Mouse (Mus musculus) liver, embryonic 15.5 days (tissue): Measurements from ENCODE around the gene Kcnk16. TPM values are rescaled to one million over a fixed set of nuclear protein-coding genes. Genes with fewer than 3 reads are reported as not detected.

Source experiments
- ATAC-seq: fragments of 200-750 bp; cut with Nextera tagmentation; 2 replicates; pipeline ENCODE4 v1.8.0; 2017; ENCODE audit warnings: moderate number of reproducible peaks, mild to moderate bottlenecking, moderate library complexity; ENCODE audit not compliant: insufficient read depth
- H3K27ac ChIP-seq: fragments of 300-500 bp; sonication (generic); replicated peaks from 2 replicates; pipeline ENCODE4 v1.5.1; 2015; ENCODE audit warnings: mild to moderate bottlenecking, inconsistent platforms
- H3K27me3 ChIP-seq: fragments of 300-500 bp; sonication (generic); 2 replicates; pipeline ENCODE4 v1.6.1; 2015; ENCODE audit warnings: mild to moderate bottlenecking, inconsistent platforms
- H3K36me3 ChIP-seq: fragments of 300-500 bp; sonication (generic); replicated peaks from 2 replicates; pipeline ENCODE4 v1.6.1; 2015; ENCODE audit warnings: moderate library complexity, mild to moderate bottlenecking, inconsistent platforms
- H3K4me1 ChIP-seq: fragments of 300-500 bp; sonication (generic); replicated peaks from 2 replicates; pipeline ENCODE4 v1.6.1; 2015; ENCODE audit warnings: inconsistent platforms
- H3K4me2 ChIP-seq: fragments of 300-500 bp; sonication (generic); 2 replicates; pipeline ENCODE4 v1.6.1; 2015; ENCODE audit warnings: moderate library complexity, mild to moderate bottlenecking, inconsistent platforms
- H3K4me3 ChIP-seq: fragments of 300-500 bp; sonication (generic); replicated peaks from 2 replicates; pipeline ENCODE4 v1.5.1; 2015; ENCODE audit warnings: mild to moderate bottlenecking, inconsistent platforms
- H3K9ac ChIP-seq: fragments of 300-500 bp; sonication (generic); 2 replicates; pipeline ENCODE4 v1.6.1; 2015; ENCODE audit warnings: moderate library complexity, mild to moderate bottlenecking, inconsistent platforms
- H3K9me3 ChIP-seq: fragments of 300-500 bp; sonication (generic); replicated peaks from 2 replicates; pipeline ENCODE4 v1.6.1; 2016; ENCODE audit warnings: inconsistent platforms
- WGBS: fragments of 180-500 bp; shearing (Covaris S2); methylation state at CpG from one replicate; pipeline ENCODE4 v1.1.7; 2015; ENCODE audit warnings: mixed read lengths; ENCODE audit not compliant: insufficient replicate concordance; 5-methylcytosine and 5-hydroxymethylcytosine counted together
- polyA plus RNA-seq: library from polyadenylated mRNA; unstranded; fragments of >200 nt; fragmentation: Nextera tagmentation; extraction: Ambion mirVana; gene quantifications from 2 replicates; pipeline ENCODE4 v1.2.1, GENCODE M21; 2015

Gene Kcnk16
- polyA plus RNA-seq, 1 experiment from 2014 or later = 11.3 TPM

- H3K4me2 ChIP-seq = no peak overlapping the region
- no peak overlapping the region for H3K4me3 ChIP-seq
- no peaks in the 10 kb centered on the region for H3K36me3 ChIP-seq
- no peaks in the 10 kb centered on the region for H3K9me3 ChIP-seq
- WGBS = 56% methylated on average over 7 of the region's 7 CpGs
- H3K27me3 ChIP-seq = no peaks in the 10 kb centered on the region
- H3K9ac ChIP-seq = no peak overlapping the region
- no peaks in the 10 kb centered on the region; the same call in 1 of the 2 replicates for H3K4me1 ChIP-seq
- no peak overlapping the region for H3K27ac ChIP-seq
- ATAC-seq = peak; percentile 22; the same call in 1 of the 2 replicates
These were observed 38.9 kb downstream of the Kcnk16 start for GRCm38 (mm10) chr14:20230063-20230491.

GRCm38 (mm10) chr14:20229437-20229836, 39.6 kb downstream of the Kcnk16 start:
- Histone ChIP-seq H3K4me1 (no peaks in the 10 kb centered on the region; the same call in 1 of the 2 replicates), H3K9me3 (no peaks in the 10 kb centered on the region), H3K36me3 (no peaks in the 10 kb centered on the region), H3K27ac (no peak overlapping the region), H3K27me3 (no peaks in the 10 kb centered on the region), H3K9ac (no peak overlapping the region), H3K4me3 (no peak overlapping the region), H3K4me2 (no peak overlapping the region)
- WGBS = 58% methylated on average over 6 of the region's 6 CpGs
- no peak for ATAC-seq

- H3K27me3 ChIP-seq = no peaks in the 10 kb centered on the region
- ATAC-seq = no peak
- H3K9me3 ChIP-seq = no peaks in the 10 kb centered on the region
- H3K4me3 ChIP-seq = no peak overlapping the region
- H3K4me2 ChIP-seq = no peak overlapping the region
- no peaks in the 10 kb centered on the region for H3K36me3 ChIP-seq
- no peak overlapping the region for H3K9ac ChIP-seq
- no peaks in the 10 kb centered on the region; the same call in 1 of the 2 replicates for H3K4me1 ChIP-seq
- 30% methylated on average over 4 of the region's 4 CpGs for WGBS
- no peak overlapping the region for H3K27ac ChIP-seq
These were observed 40.7 kb downstream of the Kcnk16 start for GRCm38 (mm10) chr14:20228336-20228735.

- ATAC-seq = no peak
- Histone ChIP-seq H3K27ac (no peak overlapping the region), H3K4me3 (no peak overlapping the region), H3K4me2 (no peak overlapping the region), H3K27me3 (no peaks in the 10 kb centered on the region), H3K9me3 (no peaks in the 10 kb centered on the region), H3K4me1 (no peaks in the 10 kb centered on the region; the same call in 1 of the 2 replicates), H3K9ac (no peak overlapping the region), H3K36me3 (no peaks in the 10 kb centered on the region)
- 47% methylated on average over 2 of the region's 2 CpGs for WGBS
These were observed 42.0 kb downstream of the Kcnk16 start for GRCm38 (mm10) chr14:20226982-20227381.

- H3K9me3 ChIP-seq = no peaks in the 10 kb centered on the region
- no peak overlapping the region for H3K9ac ChIP-seq
- no peak overlapping the region for H3K4me3 ChIP-seq
- no peaks in the 10 kb centered on the region; the same call in 1 of the 2 replicates for H3K4me1 ChIP-seq
- no peak overlapping the region for H3K27ac ChIP-seq
- no peaks in the 10 kb centered on the region for H3K27me3 ChIP-seq
- H3K36me3 ChIP-seq = no peaks in the 10 kb centered on the region
- no peak overlapping the region for H3K4me2 ChIP-seq
- 54% methylated on average over 7 of the region's 7 CpGs for WGBS
- peak; percentile 32; the same call in 1 of the 2 replicates for ATAC-seq
These were observed 42.5 kb downstream of the Kcnk16 start for GRCm38 (mm10) chr14:20226488-20226887.

GRCm38 (mm10) chr14:20225525-20225924, 43.5 kb downstream of the Kcnk16 start:
- ATAC-seq = no peak
- whole genome bisulfite sequencing = 62% methylated on average over 4 of the region's 4 CpGs
- no peaks in the 10 kb centered on the region; the same call in 1 of the 2 replicates for H3K4me1 ChIP-seq
- no peak overlapping the region for H3K4me3 ChIP-seq
- H3K9me3 ChIP-seq = no peaks in the 10 kb centered on the region
- no peak overlapping the region for H3K27ac ChIP-seq
- H3K4me2 ChIP-seq = no peak overlapping the region
- H3K27me3 ChIP-seq = no peaks in the 10 kb centered on the region
- H3K36me3 ChIP-seq = no peaks in the 10 kb centered on the region
- no peak overlapping the region for H3K9ac ChIP-seq

- Histone ChIP-seq H3K4me2 (no peak overlapping the region), H3K9ac (no peak overlapping the region), H3K4me1 (no peaks in the 10 kb centered on the region; the same call in 1 of the 2 replicates), H3K36me3 (no peaks in the 10 kb centered on the region), H3K4me3 (no peak overlapping the region), H3K9me3 (no peaks in the 10 kb centered on the region), H3K27me3 (no peaks in the 10 kb centered on the region), H3K27ac (no peak overlapping the region)
- ATAC-seq = no peak
- WGBS = 53% methylated on average over 10 of the region's 10 CpGs
These were observed 44.3 kb downstream of the Kcnk16 start for GRCm38 (mm10) chr14:20224576-20225218.

- H3K36me3 ChIP-seq = no peaks in the 10 kb centered on the region
- no peak overlapping the region for H3K4me3 ChIP-seq
- H3K4me2 ChIP-seq = no peak overlapping the region
- H3K27ac ChIP-seq = no peak overlapping the region
- no peak overlapping the region for H3K9ac ChIP-seq
- no peak for ATAC-seq
- WGBS = 63% methylated on average over 4 of the region's 4 CpGs
- no peaks in the 10 kb centered on the region; the same call in 1 of the 2 replicates for H3K4me1 ChIP-seq
- H3K9me3 ChIP-seq = no peaks in the 10 kb centered on the region
- H3K27me3 ChIP-seq = no peaks in the 10 kb centered on the region
These were observed 44.8 kb downstream of the Kcnk16 start for GRCm38 (mm10) chr14:20224163-20224562.

- no peak for ATAC-seq
- Histone ChIP-seq H3K27ac (no peak overlapping the region), H3K9ac (no peak overlapping the region), H3K4me3 (no peak overlapping the region), H3K36me3 (no peaks in the 10 kb centered on the region), H3K4me2 (no peak overlapping the region), H3K4me1 (no peaks in the 10 kb centered on the region; the same call in 1 of the 2 replicates), H3K27me3 (no peaks in the 10 kb centered on the region), H3K9me3 (no peaks in the 10 kb centered on the region)
- WGBS = 26% methylated on average over 5 of the region's 5 CpGs
These were observed 45.7 kb downstream of the Kcnk16 start for GRCm38 (mm10) chr14:20223253-20223652.

GRCm38 (mm10) chr14:20221083-20221482, 47.9 kb downstream of the Kcnk16 start:
- Histone ChIP-seq H3K27ac (no peak overlapping the region), H3K4me1 (no peaks in the 10 kb centered on the region; the same call in 1 of the 2 replicates), H3K9ac (no peak overlapping the region), H3K4me3 (no peak overlapping the region), H3K4me2 (no peak overlapping the region), H3K36me3 (no peaks in the 10 kb centered on the region), H3K27me3 (no peaks in the 10 kb centered on the region), H3K9me3 (no peaks in the 10 kb centered on the region)
- WGBS = 74% methylated on average over 7 of the region's 7 CpGs
- no peak for ATAC-seq

GRCm38 (mm10) chr14:20219849-20220248, 49.1 kb downstream of the Kcnk16 start:
- Histone ChIP-seq H3K4me1 (no peaks in the 10 kb centered on the region; the same call in 1 of the 2 replicates), H3K27ac (no peak overlapping the region), H3K27me3 (no peaks in the 10 kb centered on the region), H3K4me3 (no peak overlapping the region), H3K9me3 (no peaks in the 10 kb centered on the region), H3K9ac (no peak overlapping the region), H3K36me3 (no peaks in the 10 kb centered on the region), H3K4me2 (no peak overlapping the region)
- no peak for ATAC-seq
- 50% methylated on average over 1 of the region's 1 CpGs for WGBS
